Mouse (Mus musculus): Measurements from ENCODE around the gene Vmn1r70.

The Vmn1r70 gene

GRCm38 (mm10) chr7:10631232-10631631 is at the start of gene Vmn1r70:
TSS of gene Vmn1r70 (plus strand) at chr7:10631532.
- no peak for DNase-seq

- no peak for DNase-seq
Observed at GRCm38 (mm10) chr7:10613559-10613958, 17.8 kb upstream of the Vmn1r70 start, which contains the start of gene Vmn1r69. TSS of gene Vmn1r69 (minus strand) at chr7:10613659.
